Mouse (Mus musculus): ENCODE measurements at regions not wholly inside any gene's neighbourhood (a gene's known extent, or its start where the extent isn't known, plus 50 kb on each side); places are given as distances from the start of the nearest gene placed in this dataset.

DNA sequence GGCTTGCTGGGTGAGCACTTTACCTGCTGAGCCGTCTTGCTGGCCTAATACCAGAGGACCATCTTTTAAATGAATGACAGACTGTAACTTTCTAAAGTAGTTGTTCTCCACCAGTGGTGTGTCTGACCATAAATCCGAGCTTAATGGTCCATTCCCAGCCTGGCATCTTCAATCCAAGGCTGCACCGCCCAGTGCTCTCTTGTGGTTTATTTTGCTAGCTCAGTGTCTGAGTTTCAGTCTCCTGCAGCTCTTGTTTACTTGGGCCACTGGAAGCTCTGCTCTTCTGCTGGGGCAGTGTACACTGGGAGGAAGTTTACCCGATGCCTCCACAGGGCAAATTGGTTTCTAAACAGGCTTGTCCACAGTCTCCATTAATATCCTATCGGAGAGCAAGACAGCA lies 182.3 kb upstream of the Jade1 start:
- peaks cover 0 to 6% of the 10 kb centered on the region in 2 experiments; a peak in 1 of 4 replicates for H3K4me1 ChIP-seq (ENCODE audit: control insufficient read depth in 1 of 2, insufficient read depth in 2 of 2)
- DNase-seq (ENCODE audit: extremely low read depth), result no peak

GRCm38 (mm10) chr3:41368351-41369101 lies 187.0 kb upstream of the Jade1 start:
- H3K4me1 ChIP-seq (ENCODE audit: control insufficient read depth in 1 of 2, insufficient read depth in 2 of 2), result peaks cover 10 to 28% of the 10 kb centered on the region in 2 experiments; a peak in 3 of 4 replicates
- no peak for DNase-seq (ENCODE audit: extremely low read depth)
- in situ Hi-C loops (cut with MboI; ENCODE audit: low pct_ligation_motif_present, low pct_unique_long_range_greater_than_20kb, low sequenced_read_pairs), result loop anchor here (25.0 kb wide), 1 partner anchor 194 kb away; the partner anchor contains the start of gene Jade1

More for the DNA sequence above, 182.3 kb upstream of the Jade1 start:
- no peaks in the 10 kb centered on the region for H3K79me2 ChIP-seq (replicated peaks; ENCODE audit: control insufficient read depth, extremely low read depth, insufficient read depth, poor library complexity, severe bottlenecking)
- in situ Hi-C loops (cut with MboI; ENCODE audit: low pct_ligation_motif_present, low pct_unique_long_range_greater_than_20kb, low sequenced_read_pairs) (loop anchor here (25.0 kb wide), 1 partner anchor 189 kb away; the partner anchor contains the start of gene Jade1), dilution Hi-C loops (cut with MboI; ENCODE audit: extremely low pct_ligation_motif_present, extremely low pct_unique_long_range_greater_than_20kb, low sequenced_read_pairs) (no loop called here)
- H3K27ac ChIP-seq (ENCODE audit: insufficient read depth, low read depth), result no peak overlapping the region
- H3K36me3 ChIP-seq (replicated peaks in 1 of 2; ENCODE audit: control insufficient read depth in 1 of 2, insufficient read depth in 1 of 2, low read length in 1 of 2), result no peaks in the 10 kb centered on the region
- H3K27me3 ChIP-seq (replicated peaks), result no peaks in the 10 kb centered on the region
- H3K4me2 ChIP-seq (ENCODE audit: insufficient read depth, low read depth, poor library complexity, severe bottlenecking), result no peak overlapping the region
- H3K4me3 ChIP-seq (replicated peaks in 1 of 3; ENCODE audit: low read depth in 2 of 3, low read length in 2 of 3, poor library complexity in 1 of 3), result no peak overlapping the region
- TF ChIP-seq ZNF384 (IDR thresholded peaks at IDR 0.05; ENCODE audit: low read depth, low read length) (no peak), KAT2A (IDR thresholded peaks at IDR 0.05; ENCODE audit: insufficient replicate concordance, low read length) (no peak), POLR2A (IDR thresholded peaks at IDR 0.05; ENCODE audit: low read depth, low read length) (no peak), MYC (IDR thresholded peaks at IDR 0.05; ENCODE audit: low read depth, low read length) (no peak), MAZ (IDR thresholded peaks at IDR 0.05; ENCODE audit: low read depth, low read length) (no peak), CHD2 (IDR thresholded peaks at IDR 0.05; ENCODE audit: low read length) (no peak), JUND (conservative IDR thresholded peaks at IDR 0.05; ENCODE audit: low read depth, low read length) (no peak), GABPA (IDR thresholded peaks at IDR 0.05; ENCODE audit: insufficient replicate concordance, low read depth, low read length) (no peak), MEF2A (IDR thresholded peaks at IDR 0.05; ENCODE audit: borderline replicate concordance, low read depth, low read length) (no peak), ELF1 (IDR thresholded peaks at IDR 0.05; ENCODE audit: low read depth, low read length) (no peak)
- H3K9ac ChIP-seq (ENCODE audit: insufficient read depth, low read depth), result no peak overlapping the region
- no peaks in the 10 kb centered on the region for H3K9me3 ChIP-seq (replicated peaks; ENCODE audit: low read length)

More at GRCm38 (mm10) chr3:41368351-41369101, 187.0 kb upstream of the Jade1 start:
- Histone ChIP-seq H3K27ac (ENCODE audit: insufficient read depth, low read depth) (no peak overlapping the region), H3K4me2 (ENCODE audit: insufficient read depth, low read depth, poor library complexity, severe bottlenecking) (no peak overlapping the region), H3K4me3 (replicated peaks in 1 of 3; ENCODE audit: low read depth in 2 of 3, low read length in 2 of 3, poor library complexity in 1 of 3) (no peak overlapping the region), H3K79me2 (replicated peaks; ENCODE audit: control insufficient read depth, extremely low read depth, insufficient read depth, poor library complexity, severe bottlenecking) (no peaks in the 10 kb centered on the region), H3K27me3 (replicated peaks) (no peaks in the 10 kb centered on the region), H3K9me3 (replicated peaks; ENCODE audit: low read length) (no peaks in the 10 kb centered on the region), H3K9ac (ENCODE audit: insufficient read depth, low read depth) (no peak overlapping the region), H3K36me3 (replicated peaks in 1 of 2; ENCODE audit: control insufficient read depth in 1 of 2, insufficient read depth in 1 of 2, low read length in 1 of 2) (no peaks in the 10 kb centered on the region)
- no peak for TF ChIP-seq MAFK (IDR thresholded peaks at IDR 0.05; ENCODE audit: insufficient replicate concordance, low read length)
- TF ChIP-seq CHD1 (IDR thresholded peaks at IDR 0.05; ENCODE audit: low read depth, low read length), result no peak
- TF ChIP-seq MYC (IDR thresholded peaks at IDR 0.05; ENCODE audit: low read depth, low read length), result no peak
- no peak for TF ChIP-seq POLR2AphosphoS2 (IDR thresholded peaks at IDR 0.05; ENCODE audit: low read depth, low read length)
- no peak for TF ChIP-seq ZMIZ1 (IDR thresholded peaks at IDR 0.05; ENCODE audit: low read depth, low read length)
- no peak for TF ChIP-seq ELF1 (IDR thresholded peaks at IDR 0.05; ENCODE audit: low read depth, low read length)
- TF ChIP-seq PAX5 (IDR thresholded peaks at IDR 0.05; ENCODE audit: low read length), result no peak
- no peak for TF ChIP-seq RAD21 (IDR thresholded peaks at IDR 0.05; ENCODE audit: low read depth, low read length)
- TF ChIP-seq HCFC1 (IDR thresholded peaks at IDR 0.05; ENCODE audit: low read depth, low read length), result no peak
- no peak for TF ChIP-seq IRF4 (IDR thresholded peaks at IDR 0.05; ENCODE audit: low read depth, low read length)
- TF ChIP-seq TBP (conservative IDR thresholded peaks at IDR 0.05; ENCODE audit: low read depth, low read length), result no peak
- no peak for TF ChIP-seq ZKSCAN1 (IDR thresholded peaks at IDR 0.05; ENCODE audit: borderline replicate concordance, low read depth, low read length)
- no peak for TF ChIP-seq EP300 (IDR thresholded peaks at IDR 0.05; ENCODE audit: low read length)
- dilution Hi-C loops (cut with MboI; ENCODE audit: extremely low pct_ligation_motif_present, extremely low pct_unique_long_range_greater_than_20kb, low sequenced_read_pairs), result no loop called here

All from CH12.LX (cell line).